Mouse (Mus musculus): ENCODE data around the gene Sap30l. TPM values are rescaled to one million over a fixed set of nuclear protein-coding genes. Genes with fewer than 3 reads are reported as not detected.
A peak's percentile ranks its signal among the peaks of the same experiment; 100 is the strongest.

Sap30l gene
- total RNA-seq, 2 experiments from 2014 or later: 47.0 to 49.8 TPM

DNA sequence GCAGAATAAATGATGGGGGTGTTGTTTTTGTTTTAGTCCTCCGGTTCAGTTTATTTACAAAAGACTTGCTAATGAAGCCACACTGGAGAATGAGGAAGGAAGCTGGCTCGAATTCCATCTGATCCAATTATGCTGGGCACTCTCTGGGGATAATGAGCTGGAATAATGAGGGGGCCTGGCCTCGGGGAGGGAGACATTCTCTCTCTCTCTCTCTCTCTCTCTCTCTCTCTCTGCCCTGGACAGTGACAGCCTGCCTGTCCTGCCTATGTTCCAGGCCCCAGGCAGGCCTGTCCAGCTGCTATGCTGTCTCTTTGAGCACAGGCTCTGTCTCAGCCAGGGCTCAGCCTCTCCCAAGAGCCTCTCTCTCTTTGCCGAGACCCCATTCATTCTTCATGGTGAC, 27.5 kb upstream of the Sap30l start:
- TF ChIP-seq CTCF (IDR thresholded peaks at IDR 0.05): no peak
- DNase-seq (ENCODE audit: extremely low spot score in 1 of 2, low spot score in 2 of 2): no peak
- no peak overlapping the region for H3K4me3 ChIP-seq
- intact Hi-C loops (cut with DNase I): loop anchor here (10.0 kb wide), 1 partner anchor 129 kb away; the partner anchor contains the start of gene Galnt10
- H3K27ac ChIP-seq: no peak overlapping the region

DNA sequence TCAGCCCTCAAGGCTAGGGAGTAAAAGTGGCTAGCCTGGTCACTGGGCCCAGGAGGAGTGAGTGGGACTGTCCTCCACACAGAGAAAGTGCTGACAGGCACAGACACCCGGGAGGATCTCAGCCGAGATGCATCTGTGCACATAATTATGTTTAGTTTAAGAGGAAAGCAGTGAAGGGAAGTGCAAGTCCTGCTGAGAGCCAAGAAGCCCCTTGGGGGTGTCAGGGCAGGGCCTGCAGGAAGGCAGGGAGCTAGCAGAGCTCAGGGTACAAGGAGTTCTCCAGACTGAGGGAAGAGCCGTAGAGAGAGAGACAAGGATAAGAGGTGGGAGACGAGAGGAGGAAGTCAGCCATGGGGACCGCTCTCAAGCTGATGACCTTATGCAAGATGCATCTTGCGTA, 25.6 kb upstream of the Sap30l start:
- Histone ChIP-seq H3K27ac (no peak overlapping the region), H3K4me3 (no peak overlapping the region)
- intact Hi-C loops (cut with DNase I): loop anchor here (10.0 kb wide), 1 partner anchor 131 kb away; the partner anchor contains the start of gene Galnt10
- TF ChIP-seq CTCF (IDR thresholded peaks at IDR 0.05): no peak
- no peak for DNase-seq (ENCODE audit: extremely low spot score in 1 of 2, low spot score in 2 of 2)

DNA sequence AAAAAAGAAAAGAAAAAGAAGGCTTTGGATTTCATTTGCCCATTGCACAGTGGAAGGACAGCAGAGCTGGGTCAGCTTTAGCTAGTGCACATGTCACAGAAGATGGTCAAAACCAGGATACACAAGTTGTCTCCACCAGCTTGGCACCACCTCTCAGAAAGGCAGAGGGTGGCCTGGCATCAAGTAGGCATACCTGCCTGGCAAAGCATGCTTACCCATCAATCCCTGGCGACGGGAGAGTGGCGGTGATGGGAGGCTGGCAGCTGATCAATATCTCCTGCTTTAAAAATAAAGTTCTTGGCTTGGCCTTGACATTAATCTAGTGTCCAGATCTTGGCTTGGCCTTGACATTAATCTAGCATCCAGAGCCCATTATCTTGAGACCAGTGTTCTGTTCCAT, 24.9 kb upstream of the Sap30l start:
- no peak for TF ChIP-seq CTCF (IDR thresholded peaks at IDR 0.05)
- Histone ChIP-seq H3K4me3 (no peak overlapping the region), H3K27ac (no peak overlapping the region)
- DNase-seq (ENCODE audit: extremely low spot score in 1 of 2, low spot score in 2 of 2): no peak
- intact Hi-C loops (cut with DNase I): loop anchor here (10.0 kb wide), 1 partner anchor 132 kb away; the partner anchor contains the start of gene Galnt10

DNA sequence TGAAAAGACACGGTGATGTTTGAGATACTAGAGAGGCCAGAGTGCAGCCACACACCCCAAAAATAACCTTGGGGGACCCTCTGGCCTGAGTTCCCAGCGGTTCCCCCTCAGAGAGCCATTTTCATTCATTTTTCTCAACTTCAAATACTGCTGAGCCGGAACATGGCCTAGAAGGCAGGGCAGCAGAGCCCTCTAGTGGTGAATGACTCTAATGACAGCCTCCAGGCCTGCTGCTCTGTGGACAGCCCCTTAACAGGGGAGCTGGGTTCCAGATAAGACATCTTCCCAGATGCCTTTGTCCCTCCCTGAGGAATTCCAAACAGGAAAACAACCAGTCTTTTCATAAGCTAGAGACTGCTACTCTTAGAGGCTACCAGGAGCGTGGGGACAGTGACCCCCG, 23.1 kb upstream of the Sap30l start:
- TF ChIP-seq CTCF (IDR thresholded peaks at IDR 0.05): peak; percentile 93
- intact Hi-C loops (cut with DNase I): loop anchor here (1.0 to 10.0 kb wide), 4 partner anchors 134 to 304 kb away; partner anchors contain the start of gene Galnt10
- H3K4me3 ChIP-seq: no peak overlapping the region
- DNase-seq (ENCODE audit: extremely low spot score in 1 of 2, low spot score in 2 of 2): peak; percentile 44 to 55
- H3K27ac ChIP-seq: no peak overlapping the region

DNA sequence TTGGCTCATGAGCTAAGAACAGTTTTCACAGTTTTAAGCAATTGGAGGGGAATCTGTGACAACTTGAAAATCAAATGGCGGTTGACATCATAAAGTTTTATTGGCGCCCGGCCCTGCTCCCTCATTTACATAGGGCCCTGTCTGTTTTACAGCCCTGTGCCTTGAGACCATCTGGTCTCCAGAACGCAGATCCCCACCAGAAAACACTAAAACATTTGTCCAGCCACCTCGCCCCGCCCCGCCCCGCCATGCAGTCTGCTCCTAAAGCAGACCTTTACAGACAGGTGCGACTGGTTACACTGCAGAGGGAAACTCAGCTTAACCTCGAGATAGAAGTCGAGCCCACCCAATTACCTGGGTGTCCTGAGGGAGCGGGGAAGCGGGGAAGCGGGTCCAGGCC, 21.6 kb upstream of the Sap30l start:
- intact Hi-C loops (cut with DNase I): loop anchor here (2.0 to 10.0 kb wide), 3 partner anchors 135 to 1655 kb away; partner anchors contain the start of gene Galnt10
- no peak overlapping the region for H3K4me3 ChIP-seq
- TF ChIP-seq CTCF (IDR thresholded peaks at IDR 0.05): no peak
- H3K27ac ChIP-seq: no peak overlapping the region
- no peak for DNase-seq (ENCODE audit: extremely low spot score in 1 of 2, low spot score in 2 of 2)

DNA sequence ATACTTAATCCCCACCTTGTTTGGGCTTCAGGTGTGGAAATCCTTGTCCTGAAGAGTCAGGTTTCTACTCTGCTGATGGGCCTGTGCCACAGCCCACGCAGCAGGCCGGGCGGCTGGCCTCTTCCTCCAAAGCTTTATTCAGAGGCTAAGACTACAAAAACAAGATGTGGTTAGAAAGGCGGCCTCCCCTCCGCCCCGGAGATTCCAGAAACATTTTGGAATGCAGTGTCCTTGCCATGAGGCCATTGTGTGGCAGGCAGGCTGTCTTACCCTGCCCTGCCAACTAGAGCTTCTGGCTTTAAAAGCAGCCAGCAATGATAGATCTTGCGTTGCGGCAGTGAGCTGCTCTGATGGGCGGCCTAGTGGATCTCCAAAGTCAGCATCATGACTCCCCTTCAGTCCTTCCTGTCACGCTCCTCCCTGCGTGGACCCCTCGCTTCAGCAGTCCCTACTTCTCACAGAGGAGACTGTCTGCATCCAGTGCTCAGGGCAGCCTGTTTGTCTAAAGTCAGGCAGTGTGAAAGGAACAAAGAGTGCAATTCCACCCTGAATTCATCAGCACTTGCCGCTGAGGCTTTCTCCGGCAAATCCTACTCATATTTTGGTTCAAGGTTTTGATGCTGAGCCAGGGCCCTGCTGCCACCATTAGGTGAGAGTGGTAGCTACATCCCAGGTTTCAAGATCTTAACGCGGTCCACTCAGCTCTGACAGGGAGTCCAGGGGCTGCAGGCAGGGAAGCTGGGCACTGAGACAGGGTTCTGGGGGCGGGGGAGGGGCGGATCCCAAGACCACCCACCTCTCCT, 14.6 kb upstream of the Sap30l start:
- TF ChIP-seq CTCF (IDR thresholded peaks at IDR 0.05): peak; percentile 57
- peak overlapping the region; percentile 38; the same call in 1 of the 2 replicates for H3K27ac ChIP-seq
- intact Hi-C loops (cut with DNase I): loop anchor here (10.0 kb wide), 1 partner anchor 1662 kb away; no protein-coding TSS in a partner anchor
- no peak overlapping the region for H3K4me3 ChIP-seq
- peak; percentile 42 for DNase-seq (ENCODE audit: extremely low spot score in 1 of 2, low spot score in 2 of 2)

DNA sequence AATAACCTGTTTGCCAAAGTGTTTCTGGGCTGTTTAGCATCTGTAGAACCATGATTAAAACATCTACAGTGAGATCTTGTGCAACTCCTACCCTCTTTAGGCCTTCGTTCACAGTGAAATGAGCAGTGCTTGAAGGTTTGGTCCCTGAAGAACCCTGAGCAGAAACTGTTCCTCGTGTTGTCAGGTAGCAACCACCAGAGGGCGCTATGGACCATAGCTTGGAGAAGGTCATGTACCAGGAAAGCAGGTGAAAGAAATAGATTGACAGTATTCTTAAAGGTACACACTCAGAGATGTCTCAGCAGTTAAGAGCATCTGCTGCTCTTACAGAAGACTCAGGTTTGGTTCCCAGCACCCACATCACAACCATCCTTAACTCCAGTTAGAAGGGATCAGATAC, 13.5 kb upstream of the Sap30l start:
- H3K4me3 ChIP-seq: no peak overlapping the region
- intact Hi-C loops (cut with DNase I): loop anchor here (1.0 to 10.0 kb wide), 2 partner anchors 146 to 1663 kb away; no protein-coding TSS in a partner anchor
- peak; percentile 68 for TF ChIP-seq CTCF (IDR thresholded peaks at IDR 0.05)
- DNase-seq (ENCODE audit: extremely low spot score in 1 of 2, low spot score in 2 of 2): no peak
- H3K27ac ChIP-seq: no peak overlapping the region

DNA sequence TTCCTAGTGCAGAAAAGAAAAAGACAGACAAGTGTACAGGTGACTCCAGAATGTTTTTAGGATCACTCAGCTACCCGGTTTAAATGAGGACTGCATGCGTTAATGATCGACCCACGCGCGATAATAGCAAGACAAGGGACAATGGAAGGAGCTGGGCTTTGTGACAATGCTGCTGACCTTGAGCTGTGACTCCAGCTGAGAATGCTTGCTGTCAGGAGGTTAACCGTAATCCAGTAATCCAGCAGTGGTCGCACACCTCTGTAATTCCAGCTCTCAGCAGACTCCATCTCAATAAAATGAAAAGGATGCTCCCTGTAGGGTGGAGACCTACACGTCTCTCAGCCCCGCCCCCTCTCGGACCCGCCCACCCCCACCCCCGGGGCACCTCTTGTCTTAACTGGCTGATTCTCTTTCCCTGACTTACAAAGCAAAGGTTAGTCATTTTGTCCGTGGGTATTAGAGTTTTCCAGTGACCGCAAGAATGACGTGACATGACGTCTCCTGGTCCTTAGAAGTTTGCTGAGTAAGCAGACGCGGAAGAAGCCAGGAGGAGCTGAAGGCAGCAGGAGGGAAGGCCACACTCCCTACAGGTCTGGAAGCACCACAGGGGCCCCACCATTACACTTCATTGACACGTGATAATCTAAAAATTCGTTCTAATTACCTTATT, 10.4 kb upstream of the Sap30l start:
- intact Hi-C loops (cut with DNase I): no loop called here
- no peak for TF ChIP-seq CTCF (IDR thresholded peaks at IDR 0.05)
- no peak for DNase-seq (ENCODE audit: extremely low spot score in 1 of 2, low spot score in 2 of 2)
- Histone ChIP-seq H3K27ac (no peak overlapping the region), H3K4me3 (no peak overlapping the region)

DNA sequence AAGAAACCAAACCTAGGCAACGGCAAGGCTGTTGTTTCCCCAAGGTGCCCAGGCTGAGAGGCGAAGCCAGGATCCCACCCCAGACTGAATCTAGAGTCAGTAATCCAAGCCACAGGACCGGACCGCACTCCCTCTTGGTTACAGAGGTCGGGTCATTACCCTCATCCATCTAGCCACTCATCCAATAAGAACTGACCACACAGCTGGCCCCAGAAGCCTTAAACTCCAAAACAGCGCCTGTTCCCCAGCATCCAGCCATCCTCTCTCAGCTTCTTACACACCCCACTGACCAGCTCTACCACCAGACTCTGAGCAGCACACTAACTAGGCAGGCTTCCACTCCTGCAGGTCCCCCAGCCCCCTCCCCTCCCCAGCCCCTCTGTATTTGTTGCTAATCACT, 6.4 kb upstream of the Sap30l start:
- no peak overlapping the region for H3K27ac ChIP-seq
- H3K4me3 ChIP-seq: no peak overlapping the region
- no peak for DNase-seq (ENCODE audit: extremely low spot score in 1 of 2, low spot score in 2 of 2)
- intact Hi-C loops (cut with DNase I): no loop called here
- TF ChIP-seq CTCF (IDR thresholded peaks at IDR 0.05): no peak

DNA sequence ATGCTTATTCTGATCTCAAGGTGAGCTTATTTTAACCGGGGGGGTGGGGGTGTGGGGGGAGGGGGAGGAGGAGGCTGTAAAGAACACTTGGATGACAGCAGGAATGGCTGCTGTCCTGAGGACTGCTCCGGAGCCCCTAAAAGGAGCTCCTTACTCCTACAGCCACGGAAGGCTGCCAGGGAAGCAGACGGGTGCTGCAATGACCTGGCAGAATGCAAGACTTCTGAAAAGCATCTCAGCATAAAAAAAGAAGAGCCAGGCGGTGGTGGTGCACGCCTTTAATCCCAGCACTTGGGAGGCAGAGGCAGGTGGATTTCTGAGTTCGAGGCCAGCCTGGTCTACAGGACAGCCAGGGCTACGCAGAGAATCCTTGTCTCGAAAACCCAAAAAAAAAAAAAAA, 3.6 kb upstream of the Sap30l start:
- Histone ChIP-seq H3K4me3 (no peak overlapping the region), H3K27ac (no peak overlapping the region)
- intact Hi-C loops (cut with DNase I): no loop called here
- no peak for DNase-seq (ENCODE audit: extremely low spot score in 1 of 2, low spot score in 2 of 2)
- no peak for TF ChIP-seq CTCF (IDR thresholded peaks at IDR 0.05)

DNA sequence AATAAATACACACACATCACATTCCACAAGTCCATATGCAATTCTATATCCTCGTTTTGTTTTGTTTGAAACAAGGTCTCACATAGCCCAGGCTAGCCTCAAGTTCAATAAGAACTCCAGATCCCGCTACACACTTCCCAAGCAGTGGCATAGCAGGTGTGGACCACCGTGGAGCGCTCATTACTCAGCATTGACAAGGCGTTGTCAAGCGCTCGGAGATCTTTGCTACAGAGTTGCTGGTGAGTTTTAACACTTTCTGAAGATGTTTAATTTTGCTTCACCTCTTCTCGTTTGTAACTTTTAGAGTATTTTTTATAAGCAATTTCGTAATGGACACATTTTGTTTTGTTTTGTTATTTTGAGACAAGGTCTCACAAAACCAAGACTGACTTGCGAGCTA, 2.0 kb upstream of the Sap30l start:
- intact Hi-C loops (cut with DNase I): no loop called here
- no peak for DNase-seq (ENCODE audit: extremely low spot score in 1 of 2, low spot score in 2 of 2)
- Histone ChIP-seq H3K4me3 (no peak overlapping the region), H3K27ac (no peak overlapping the region)
- no peak for TF ChIP-seq CTCF (IDR thresholded peaks at IDR 0.05)
